Mouse (Mus musculus) embryo, embryonic 11.5 days (tissue): Measurements from ENCODE around the gene Sugct.
"Not testable (repeated sequence)": the region's sequence is repeated elsewhere in the genome, so short reads cannot be mapped to it uniquely, and the experiment has no call there.

ENCODE experiments used
- DNase-seq: peaks from one replicate; pipeline ENCODE4 v3.0.0-alpha.2; 2012; ENCODE audit warnings: low read depth, low spot score

Sugct gene

GRCm38 (mm10) chr13:17604670-17605069 lies 90.7 kb downstream of the Sugct start:
- no peak for DNase-seq

GRCm38 (mm10) chr13:17603756-17604155 lies 91.6 kb downstream of the Sugct start:
- DNase-seq: no peak

GRCm38 (mm10) chr13:17585267-17585913 lies 110.0 kb downstream of the Sugct start:
- DNase-seq: no peak

GRCm38 (mm10) chr13:17584804-17585203 lies 110.5 kb downstream of the Sugct start:
- DNase-seq: peak; percentile 14

GRCm38 (mm10) chr13:17581684-17582083 lies 113.7 kb downstream of the Sugct start:
- peak; percentile 9 for DNase-seq

GRCm38 (mm10) chr13:17559357-17559756 lies 136.0 kb downstream of the Sugct start:
- no peak for DNase-seq

GRCm38 (mm10) chr13:17536341-17536740 lies 159.0 kb downstream of the Sugct start:
- no peak for DNase-seq

GRCm38 (mm10) chr13:17534871-17535270 lies 160.5 kb downstream of the Sugct start:
- DNase-seq: no peak

- DNase-seq: no peak
Observed at GRCm38 (mm10) chr13:17534469-17534868, 160.9 kb downstream of the Sugct start.

- DNase-seq: no peak
Observed at GRCm38 (mm10) chr13:17511184-17511778, 184.1 kb downstream of the Sugct start.

GRCm38 (mm10) chr13:17494936-17495335 lies 200.4 kb downstream of the Sugct start:
- no peak for DNase-seq

- DNase-seq: no peak
Observed at GRCm38 (mm10) chr13:17494056-17494574, 201.2 kb downstream of the Sugct start.

- not testable (repeated sequence) for DNase-seq
Observed at GRCm38 (mm10) chr13:17457981-17458380, 237.4 kb downstream of the Sugct start.

- DNase-seq: peak; percentile 38
Observed at GRCm38 (mm10) chr13:17432139-17432916, 263.0 kb downstream of the Sugct start.

- DNase-seq: no peak
Observed at GRCm38 (mm10) chr13:17421875-17422274, 273.5 kb downstream of the Sugct start.

GRCm38 (mm10) chr13:17420557-17420956 lies 274.8 kb downstream of the Sugct start:
- no peak for DNase-seq

GRCm38 (mm10) chr13:17342836-17343235 lies 352.5 kb downstream of the Sugct start:
- no peak for DNase-seq

GRCm38 (mm10) chr13:17335885-17336540 lies 359.3 kb downstream of the Sugct start:
- no peak for DNase-seq

GRCm38 (mm10) chr13:17326863-17327262 lies 368.5 kb downstream of the Sugct start:
- no peak for DNase-seq

GRCm38 (mm10) chr13:17301590-17301989 lies 393.8 kb downstream of the Sugct start:
- no peak for DNase-seq

GRCm38 (mm10) chr13:17297462-17298005 lies 397.8 kb downstream of the Sugct start:
- DNase-seq: no peak

GRCm38 (mm10) chr13:17296912-17297311 lies 398.4 kb downstream of the Sugct start:
- DNase-seq: no peak
